Mouse (Mus musculus) heart, embryonic 16.5 days (tissue): ENCODE measurements at regions not wholly inside any gene's neighbourhood (a gene's known extent, or its start where the extent isn't known, plus 50 kb on each side); places are given as distances from the start of the nearest gene placed in this dataset.
"Not testable (repeated sequence)": the region's sequence is repeated elsewhere in the genome, so short reads cannot be mapped to it uniquely, and the experiment has no call there.

ENCODE experiments used
- ATAC-seq: fragments of 200-750 bp; cut with Nextera tagmentation; replicated peaks from 2 replicates; pipeline ENCODE4 v1.8.0; 2017; ENCODE audit warnings: moderate number of reproducible peaks; ENCODE audit not compliant: insufficient read depth, low FRiP score; ENCODE audit errors: extremely low read depth
- H3K27ac ChIP-seq: fragments of 300-500 bp; sonication (generic); 2 replicates; pipeline ENCODE4 v1.5.1; 2014; ENCODE audit warnings: mild to moderate bottlenecking, low read length, control low read depth, moderate library complexity
- H3K27me3 ChIP-seq: fragments of 300-500 bp; sonication (generic); 2 replicates; pipeline ENCODE4 v1.6.1; 2014; ENCODE audit warnings: low read length, mixed read lengths; ENCODE audit not compliant: control insufficient read depth, insufficient read depth
- H3K36me3 ChIP-seq: fragments of 300-500 bp; sonication (generic); 2 replicates; pipeline ENCODE4 v1.6.1; 2014; ENCODE audit not compliant: control insufficient read depth, insufficient read depth
- H3K4me1 ChIP-seq: fragments of 300-500 bp; sonication (generic); 2 replicates; pipeline ENCODE4 v1.6.1; 2014; ENCODE audit warnings: low read length, mixed read lengths; ENCODE audit not compliant: control insufficient read depth, insufficient read depth
- H3K4me2 ChIP-seq: fragments of 300-500 bp; sonication (generic); 2 replicates; pipeline ENCODE4 v1.6.1; 2014; ENCODE audit warnings: low read depth, mild to moderate bottlenecking, control low read depth, low read length
- H3K4me3 ChIP-seq: fragments of 300-500 bp; sonication (generic); 2 replicates; pipeline ENCODE4 v1.5.1; 2014; ENCODE audit warnings: mild to moderate bottlenecking, control low read depth, low read length
- H3K9ac ChIP-seq: fragments of 300-500 bp; sonication (generic); 2 replicates; pipeline ENCODE4 v1.6.1; 2014; ENCODE audit warnings: low read length, control low read depth
- H3K9me3 ChIP-seq: fragments of 300-500 bp; sonication (generic); replicated peaks from 2 replicates; pipeline ENCODE4 v1.6.1; 2016; ENCODE audit warnings: low read length; ENCODE audit not compliant: control insufficient read depth
- WGBS: fragments of 180-500 bp; shearing (Covaris S2); extraction: QIAGEN DNeasy Blood & Tissue Kit; methylation state at CpG from one replicate; pipeline ENCODE4 v1.1.7; 2014; 5-methylcytosine and 5-hydroxymethylcytosine counted together

DNA sequence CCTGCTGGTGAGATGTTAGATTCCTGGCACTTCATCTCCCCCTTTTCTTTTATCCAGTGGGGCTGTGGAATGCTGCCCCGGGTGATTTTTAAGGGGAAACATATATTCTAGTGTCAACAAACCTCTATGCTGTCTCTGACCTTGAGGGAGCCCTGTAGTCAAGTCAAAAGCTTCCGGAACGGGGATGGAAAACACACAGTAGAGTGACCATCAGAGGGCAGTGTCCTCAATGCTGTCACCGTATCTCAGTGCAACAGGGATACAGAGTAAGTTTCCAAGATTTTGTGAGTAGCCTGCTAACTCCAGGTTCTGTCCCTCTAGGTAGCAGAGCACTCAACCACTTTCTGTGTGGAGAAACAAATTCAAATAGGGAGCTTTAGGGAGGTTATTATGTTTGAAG lies 555.7 kb upstream of the BB014433 start:
- H3K9me3 ChIP-seq: no peaks in the 10 kb centered on the region
- no peak for ATAC-seq
- no peak overlapping the region for H3K27ac ChIP-seq
- H3K4me2 ChIP-seq: no peak overlapping the region
- no peak overlapping the region for H3K9ac ChIP-seq
- H3K36me3 ChIP-seq: no peaks in the 10 kb centered on the region
- WGBS: 64% methylated on average over 4 of the region's 4 CpGs
- no peak overlapping the region for H3K4me3 ChIP-seq
- H3K4me1 ChIP-seq: no peaks in the 10 kb centered on the region
- H3K27me3 ChIP-seq: no peaks in the 10 kb centered on the region

DNA sequence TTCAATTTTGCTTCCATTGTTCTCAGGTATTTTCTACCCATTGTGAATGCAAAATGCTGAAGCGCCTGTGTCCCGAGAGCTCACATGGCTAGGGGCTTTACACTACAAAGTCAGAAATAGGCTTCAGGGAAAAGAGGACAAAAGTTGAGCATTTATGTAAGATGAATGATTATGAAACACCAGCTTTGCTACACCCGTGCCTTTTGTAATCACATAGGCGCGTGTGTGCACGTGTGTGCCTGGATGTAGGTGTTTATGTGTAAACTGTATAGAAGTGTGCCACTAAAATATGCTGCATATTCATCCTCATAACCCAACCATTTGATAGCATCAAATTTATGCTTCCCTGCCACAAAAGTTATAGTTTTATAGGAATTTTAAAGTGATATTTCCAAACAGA lies 547.2 kb upstream of the BB014433 start:
- Histone ChIP-seq H3K36me3 (no peaks in the 10 kb centered on the region), H3K9me3 (no peaks in the 10 kb centered on the region), H3K4me3 (no peak overlapping the region), H3K27me3 (no peaks in the 10 kb centered on the region), H3K27ac (no peak overlapping the region), H3K9ac (no peak overlapping the region), H3K4me1 (no peaks in the 10 kb centered on the region), H3K4me2 (no peak overlapping the region)
- 90% methylated on average over 6 of the region's 6 CpGs for WGBS
- ATAC-seq: no peak

GRCm38 (mm10) chr8:15583782-15584181 lies 537.9 kb upstream of the BB014433 start:
- ATAC-seq: no peak
- H3K4me1 ChIP-seq: no peaks in the 10 kb centered on the region
- no peak overlapping the region for H3K27ac ChIP-seq
- H3K27me3 ChIP-seq: no peaks in the 10 kb centered on the region
- H3K9ac ChIP-seq: no peak overlapping the region
- H3K9me3 ChIP-seq: no peaks in the 10 kb centered on the region
- H3K4me3 ChIP-seq: no peak overlapping the region
- WGBS: 65% methylated on average over 5 of the region's 5 CpGs
- H3K36me3 ChIP-seq: no peaks in the 10 kb centered on the region
- no peak overlapping the region for H3K4me2 ChIP-seq

DNA sequence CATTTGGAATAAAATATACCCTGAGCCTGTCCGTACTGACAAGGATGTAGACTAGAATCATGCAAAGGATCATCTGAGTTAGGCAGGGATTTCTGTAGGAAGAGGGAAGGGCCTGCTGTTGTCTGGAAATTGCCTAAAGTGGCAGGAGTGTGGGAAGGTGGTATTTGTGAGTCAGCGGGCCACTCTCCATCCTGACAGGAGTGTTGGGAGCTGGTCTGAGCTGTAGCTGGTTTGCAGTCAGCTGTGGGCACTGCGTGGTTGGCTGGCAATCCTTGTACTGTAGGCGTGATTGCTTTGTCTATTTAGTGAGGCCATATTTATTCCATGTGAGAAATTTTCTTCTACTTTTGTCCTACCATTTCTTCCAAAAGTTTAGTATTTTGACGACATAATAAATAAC lies 524.2 kb upstream of the BB014433 start:
- H3K4me1 ChIP-seq: no peaks in the 10 kb centered on the region
- no peak overlapping the region for H3K4me2 ChIP-seq
- H3K9me3 ChIP-seq: no peaks in the 10 kb centered on the region
- no peak overlapping the region for H3K9ac ChIP-seq
- ATAC-seq: no peak
- H3K4me3 ChIP-seq: no peak overlapping the region
- H3K27me3 ChIP-seq: no peaks in the 10 kb centered on the region
- no peaks in the 10 kb centered on the region for H3K36me3 ChIP-seq
- 81% methylated on average over 5 of the region's 5 CpGs for WGBS
- no peak overlapping the region for H3K27ac ChIP-seq

- Histone ChIP-seq H3K27me3 (no peaks in the 10 kb centered on the region), H3K4me3 (no peak overlapping the region), H3K4me1 (no peaks in the 10 kb centered on the region), H3K4me2 (no peak overlapping the region), H3K27ac (no peak overlapping the region), H3K36me3 (no peaks in the 10 kb centered on the region), H3K9ac (no peak overlapping the region), H3K9me3 (no peaks in the 10 kb centered on the region)
- ATAC-seq: no peak
- WGBS: 74% methylated on average over 2 of the region's 2 CpGs
Observed at GRCm38 (mm10) chr8:15567742-15568141, 521.9 kb upstream of the BB014433 start.

DNA sequence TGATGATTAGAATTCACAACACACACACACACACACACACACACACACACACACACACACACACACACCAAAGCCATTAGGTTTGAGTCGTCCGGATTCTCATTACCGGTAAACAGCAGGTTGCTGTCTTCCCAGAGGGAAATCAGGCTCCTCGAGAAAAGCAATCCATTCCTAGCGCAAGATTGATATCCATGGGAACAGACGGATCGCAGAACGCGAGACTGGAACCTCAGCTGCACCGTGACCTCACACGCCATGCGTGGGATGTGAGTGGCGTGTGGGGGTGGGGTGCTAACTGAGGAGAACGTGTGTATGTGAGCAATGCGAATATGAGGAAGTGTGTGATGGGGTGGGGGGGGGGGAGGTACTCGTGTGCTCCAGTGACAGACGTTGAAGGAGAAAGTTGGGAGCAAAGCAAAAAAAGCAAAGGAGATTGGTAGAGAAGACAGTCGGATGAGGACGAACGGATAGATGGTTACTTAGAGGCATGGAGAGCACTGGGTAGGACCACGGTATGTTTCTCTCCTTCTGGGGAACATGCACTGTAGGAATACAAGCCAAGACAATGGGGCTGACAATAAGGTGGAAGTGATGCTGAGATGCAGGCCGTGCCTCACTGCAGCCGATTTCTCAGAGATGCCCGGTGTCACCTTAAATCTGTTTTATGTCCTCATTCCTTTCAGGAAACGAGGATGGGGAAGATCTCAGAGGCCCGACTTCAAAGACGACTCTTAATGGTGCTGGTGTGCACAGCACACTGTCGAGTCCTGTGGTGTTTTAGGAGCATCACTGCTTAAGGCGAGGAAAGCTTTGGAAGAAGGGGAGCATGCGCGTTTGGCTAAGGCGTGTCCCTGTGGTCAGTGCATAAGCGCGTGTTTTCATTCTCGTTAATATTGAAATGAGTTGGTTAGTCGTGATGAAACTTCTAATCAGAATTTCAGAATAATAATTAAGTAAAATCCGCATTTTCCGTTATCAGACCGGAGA lies 516.7 kb upstream of the BB014433 start:
- H3K36me3 ChIP-seq: no peaks in the 10 kb centered on the region
- no peak overlapping the region for H3K4me3 ChIP-seq
- no peak overlapping the region for H3K27ac ChIP-seq
- no peak for ATAC-seq
- no peaks in the 10 kb centered on the region for H3K27me3 ChIP-seq
- H3K4me1 ChIP-seq: no peaks in the 10 kb centered on the region
- H3K9ac ChIP-seq: no peak overlapping the region
- H3K4me2 ChIP-seq: no peak overlapping the region
- 80% methylated on average over 39 of the region's 39 CpGs for WGBS
- no peaks in the 10 kb centered on the region for H3K9me3 ChIP-seq

- Histone ChIP-seq H3K27ac (no peak overlapping the region), H3K9ac (no peak overlapping the region), H3K27me3 (no peaks in the 10 kb centered on the region), H3K4me3 (no peak overlapping the region), H3K4me1 (no peaks in the 10 kb centered on the region), H3K36me3 (no peaks in the 10 kb centered on the region), H3K4me2 (no peak overlapping the region), H3K9me3 (no peaks in the 10 kb centered on the region)
- WGBS: 81% methylated on average over 4 of the region's 4 CpGs
- ATAC-seq: no peak
Observed at GRCm38 (mm10) chr8:15532027-15532426, 486.1 kb upstream of the BB014433 start.

DNA sequence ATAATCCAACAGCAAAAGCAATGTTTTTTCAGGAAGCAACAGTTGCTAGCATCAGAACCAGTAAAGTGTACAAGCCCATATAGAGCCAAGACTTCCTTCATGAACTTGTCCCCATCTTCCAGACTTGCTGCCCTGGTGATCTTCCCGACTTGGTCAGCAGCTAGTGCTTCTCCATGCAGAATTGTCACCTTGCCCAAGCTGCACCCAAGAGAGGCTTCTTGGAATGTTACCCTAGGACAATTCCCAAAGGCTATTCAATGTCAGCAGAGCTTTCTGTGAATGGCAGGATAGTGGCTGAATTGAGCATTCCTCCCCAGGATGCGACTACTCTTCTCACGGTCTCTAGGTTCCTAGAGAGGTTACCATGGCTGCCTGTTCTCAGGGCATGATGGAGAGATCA lies 479.6 kb upstream of the BB014433 start:
- no peak for ATAC-seq
- no peaks in the 10 kb centered on the region for H3K27me3 ChIP-seq
- H3K27ac ChIP-seq: no peak overlapping the region
- H3K4me3 ChIP-seq: no peak overlapping the region
- no peaks in the 10 kb centered on the region for H3K9me3 ChIP-seq
- no peaks in the 10 kb centered on the region for H3K4me1 ChIP-seq
- no peak overlapping the region for H3K9ac ChIP-seq
- no peaks in the 10 kb centered on the region for H3K36me3 ChIP-seq
- WGBS: 89% methylated on average over 3 of the region's 3 CpGs
- no peak overlapping the region for H3K4me2 ChIP-seq

- not testable (repeated sequence) for H3K27ac ChIP-seq, H3K9ac ChIP-seq, H3K4me3 ChIP-seq, H3K4me1 ChIP-seq, ATAC-seq, H3K9me3 ChIP-seq, H3K4me2 ChIP-seq, H3K27me3 ChIP-seq, H3K36me3 ChIP-seq
- WGBS: 67% methylated on average over 17 of the region's 19 CpGs
Observed at GRCm38 (mm10) chr8:15519896-15520295, 474.0 kb upstream of the BB014433 start.
